Mouse (Mus musculus): ENCODE measurements at regions not wholly inside any gene's neighbourhood (a gene's known extent, or its start where the extent isn't known, plus 50 kb on each side); places are given as distances from the start of the nearest gene placed in this dataset.

DNA sequence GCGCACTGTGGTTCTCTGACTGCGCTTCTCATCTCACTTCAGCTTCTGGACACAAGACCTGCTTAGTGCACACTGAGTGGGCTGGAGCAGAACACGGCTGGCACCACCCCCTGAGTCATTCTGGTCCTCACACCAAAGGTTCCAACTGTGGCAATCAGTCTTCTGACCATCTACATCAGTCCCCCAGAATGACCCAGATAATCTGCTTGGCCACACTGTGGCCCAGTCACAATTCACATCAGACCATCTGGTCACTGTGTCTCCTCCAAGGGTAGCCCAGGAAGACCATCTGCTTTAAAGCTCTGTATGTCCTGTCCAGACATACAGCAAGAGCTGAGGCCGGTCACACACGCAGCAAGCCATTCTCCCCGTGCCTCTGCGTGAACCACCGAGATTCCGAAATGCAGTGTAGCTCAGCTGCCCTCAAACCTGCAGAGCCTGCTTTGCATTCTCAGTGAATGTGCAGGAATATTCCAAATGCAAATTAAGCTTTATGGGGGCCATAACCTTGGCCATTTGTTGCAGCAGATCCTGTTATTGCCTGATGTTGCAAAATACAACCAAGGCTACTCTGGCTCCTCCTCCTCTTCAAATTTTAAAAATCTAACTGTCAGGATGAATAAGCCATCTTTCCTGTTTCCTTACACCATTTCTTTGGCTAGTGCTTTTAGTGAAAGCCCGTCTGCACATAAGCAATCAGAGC lies 135.1 kb upstream of the Azi2 start:
- Histone ChIP-seq H3K27ac (no peak overlapping the region), H3K9ac (no peak overlapping the region), H3K27me3 (no peaks in the 10 kb centered on the region), H3K9me3 (replicated peaks) (no peaks in the 10 kb centered on the region), H3K4me3 (no peak overlapping the region), H3K4me2 (no peak overlapping the region), H3K36me3 (no peaks in the 10 kb centered on the region), H3K4me1 (replicated peaks) (peaks cover 3% of the 10 kb centered on the region; the same call in 1 of the 2 replicates)
- 81% methylated on average over 10 of the region's 10 CpGs for WGBS
- no peak for ATAC-seq (replicated peaks; ENCODE audit: insufficient number of reproducible peaks, insufficient read depth, low FRiP score, low read depth)

DNA sequence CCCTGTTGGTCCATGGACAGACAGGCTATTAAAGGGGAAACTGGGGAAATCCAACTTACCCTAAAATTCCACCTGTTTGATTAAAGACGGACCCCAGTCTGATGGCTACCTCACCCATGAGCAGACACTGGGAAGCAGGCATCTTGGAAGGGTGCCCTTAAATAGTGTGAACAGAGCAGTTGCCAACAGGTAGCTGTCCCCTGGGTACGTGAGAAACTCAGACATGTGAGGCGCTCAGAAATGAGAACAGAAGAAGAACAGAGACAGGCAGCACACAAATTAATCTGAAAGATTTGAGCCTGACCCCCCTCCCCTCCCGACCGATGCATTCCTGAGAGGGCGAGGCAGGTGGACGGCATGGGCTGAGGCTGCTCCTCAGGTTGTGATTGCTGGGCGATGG lies 135.7 kb upstream of the Azi2 start:
- WGBS: 79% methylated on average over 8 of the region's 8 CpGs
- H3K4me1 ChIP-seq (replicated peaks): peaks cover 3% of the 10 kb centered on the region; the same call in 1 of the 2 replicates
- ATAC-seq (replicated peaks; ENCODE audit: insufficient number of reproducible peaks, insufficient read depth, low FRiP score, low read depth): no peak
- no peak overlapping the region for H3K27ac ChIP-seq
- H3K4me2 ChIP-seq: no peak overlapping the region
- H3K4me3 ChIP-seq: no peak overlapping the region
- H3K27me3 ChIP-seq: no peaks in the 10 kb centered on the region
- no peaks in the 10 kb centered on the region for H3K36me3 ChIP-seq
- no peak overlapping the region for H3K9ac ChIP-seq
- H3K9me3 ChIP-seq (replicated peaks): no peaks in the 10 kb centered on the region

- Histone ChIP-seq H3K4me3 (no peak overlapping the region), H3K9me3 (replicated peaks) (no peaks in the 10 kb centered on the region), H3K36me3 (no peaks in the 10 kb centered on the region), H3K27ac (no peak overlapping the region), H3K27me3 (no peaks in the 10 kb centered on the region), H3K4me1 (replicated peaks) (peaks cover 3% of the 10 kb centered on the region; the same call in 1 of the 2 replicates), H3K9ac (no peak overlapping the region), H3K4me2 (no peak overlapping the region)
- ATAC-seq (replicated peaks; ENCODE audit: insufficient number of reproducible peaks, insufficient read depth, low FRiP score, low read depth): no peak
- 53% methylated on average over 4 of the region's 4 CpGs for whole genome bisulfite sequencing
These were observed 137.3 kb upstream of the Azi2 start for GRCm38 (mm10) chr9:117903025-117903424.

GRCm38 (mm10) chr9:117902239-117902939 lies 137.9 kb upstream of the Azi2 start:
- peak overlapping the region; percentile 21; the same call in 1 of the 2 replicates for H3K4me2 ChIP-seq
- H3K27ac ChIP-seq: no peak overlapping the region
- WGBS: 67% methylated on average over 20 of the region's 20 CpGs
- peaks cover 3% of the 10 kb centered on the region; the same call in 1 of the 2 replicates for H3K4me1 ChIP-seq (replicated peaks)
- no peak overlapping the region for H3K9ac ChIP-seq
- no peak overlapping the region for H3K4me3 ChIP-seq
- H3K27me3 ChIP-seq: no peaks in the 10 kb centered on the region
- ATAC-seq (replicated peaks; ENCODE audit: insufficient number of reproducible peaks, insufficient read depth, low FRiP score, low read depth): no peak
- H3K36me3 ChIP-seq: no peaks in the 10 kb centered on the region
- no peaks in the 10 kb centered on the region for H3K9me3 ChIP-seq (replicated peaks)

- H3K4me3 ChIP-seq: no peak overlapping the region
- H3K9me3 ChIP-seq (replicated peaks): no peaks in the 10 kb centered on the region
- no peak overlapping the region for H3K9ac ChIP-seq
- no peaks in the 10 kb centered on the region for H3K36me3 ChIP-seq
- 53% methylated on average over 12 of the region's 12 CpGs for WGBS
- H3K4me2 ChIP-seq: no peak overlapping the region
- no peak overlapping the region for H3K27ac ChIP-seq
- ATAC-seq (replicated peaks; ENCODE audit: insufficient number of reproducible peaks, insufficient read depth, low FRiP score, low read depth): no peak
- H3K4me1 ChIP-seq (replicated peaks): peaks cover 3% of the 10 kb centered on the region; the same call in 1 of the 2 replicates
- no peaks in the 10 kb centered on the region for H3K27me3 ChIP-seq
These were observed 139.7 kb upstream of the Azi2 start for GRCm38 (mm10) chr9:117900631-117901030.

DNA sequence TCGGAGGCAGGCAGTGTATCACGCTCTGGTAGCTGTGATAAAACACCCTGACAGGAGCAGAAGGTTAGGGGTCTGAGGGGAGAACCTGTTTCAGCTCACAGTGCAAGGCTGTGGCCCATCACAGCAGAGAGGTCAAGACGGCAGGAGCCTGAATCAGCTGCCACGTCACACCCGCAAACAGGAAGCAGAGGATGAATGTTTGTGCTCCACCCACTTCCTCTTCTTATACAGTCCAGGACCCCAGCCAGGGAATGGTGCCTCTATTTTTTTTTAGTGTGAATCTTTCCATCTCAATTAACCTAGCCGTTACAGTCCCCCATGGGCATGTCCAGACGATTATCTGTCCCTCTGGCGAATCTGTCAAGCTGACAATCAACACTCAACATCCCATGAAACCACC lies 143.8 kb upstream of the Azi2 start:
- Histone ChIP-seq H3K4me1 (replicated peaks) (peaks cover 3% of the 10 kb centered on the region; the same call in 1 of the 2 replicates), H3K9me3 (replicated peaks) (no peaks in the 10 kb centered on the region), H3K27me3 (no peaks in the 10 kb centered on the region), H3K27ac (no peak overlapping the region), H3K9ac (no peak overlapping the region), H3K4me2 (no peak overlapping the region), H3K36me3 (no peaks in the 10 kb centered on the region), H3K4me3 (no peak overlapping the region)
- WGBS: 51% methylated on average over 8 of the region's 8 CpGs
- ATAC-seq (replicated peaks; ENCODE audit: insufficient number of reproducible peaks, insufficient read depth, low FRiP score, low read depth): no peak

GRCm38 (mm10) chr9:117892601-117893000 lies 147.7 kb upstream of the Azi2 start:
- Histone ChIP-seq H3K9me3 (replicated peaks) (no peaks in the 10 kb centered on the region), H3K4me1 (replicated peaks) (no peaks in the 10 kb centered on the region), H3K27me3 (no peaks in the 10 kb centered on the region), H3K27ac (no peak overlapping the region), H3K4me3 (no peak overlapping the region), H3K9ac (no peak overlapping the region), H3K4me2 (no peak overlapping the region), H3K36me3 (no peaks in the 10 kb centered on the region)
- 77% methylated on average over 6 of the region's 6 CpGs for WGBS
- ATAC-seq (replicated peaks; ENCODE audit: insufficient number of reproducible peaks, insufficient read depth, low FRiP score, low read depth): no peak

DNA sequence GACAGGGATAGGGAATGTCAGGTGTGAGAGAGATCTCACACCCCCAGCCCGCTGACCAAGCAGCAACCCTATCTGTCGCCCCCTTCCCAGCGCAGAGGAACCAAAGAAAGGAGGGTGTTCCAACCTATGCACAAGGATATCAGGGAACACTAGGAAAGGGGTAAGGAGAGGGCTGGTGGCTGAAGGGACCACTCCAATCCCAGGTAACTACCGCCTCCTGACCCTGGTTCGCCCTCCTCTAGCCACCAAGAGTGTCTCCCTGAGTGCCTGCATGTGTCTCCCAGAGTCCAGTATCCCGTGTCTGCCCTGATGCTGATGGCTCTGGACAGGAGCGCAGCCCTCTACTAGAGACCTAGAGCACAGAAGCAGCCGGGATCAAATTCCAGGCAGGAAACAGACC lies 167.1 kb upstream of the Azi2 start:
- peak overlapping the region; percentile 98 for H3K4me2 ChIP-seq
- H3K4me1 ChIP-seq (replicated peaks): peaks cover 15% of the 10 kb centered on the region
- H3K27me3 ChIP-seq: peaks cover 51% of the 10 kb centered on the region
- 26% methylated on average over 8 of the region's 8 CpGs for WGBS
- no peaks in the 10 kb centered on the region for H3K9me3 ChIP-seq (replicated peaks)
- H3K4me3 ChIP-seq: peak overlapping the region; percentile 60
- no peak for ATAC-seq (replicated peaks; ENCODE audit: insufficient number of reproducible peaks, insufficient read depth, low FRiP score, low read depth)
- H3K36me3 ChIP-seq: no peaks in the 10 kb centered on the region
- H3K9ac ChIP-seq: 0 out of 2 replicates have a peak overlapping the region, but pooled peaks have one; percentile 7
- H3K27ac ChIP-seq: no peak overlapping the region

DNA sequence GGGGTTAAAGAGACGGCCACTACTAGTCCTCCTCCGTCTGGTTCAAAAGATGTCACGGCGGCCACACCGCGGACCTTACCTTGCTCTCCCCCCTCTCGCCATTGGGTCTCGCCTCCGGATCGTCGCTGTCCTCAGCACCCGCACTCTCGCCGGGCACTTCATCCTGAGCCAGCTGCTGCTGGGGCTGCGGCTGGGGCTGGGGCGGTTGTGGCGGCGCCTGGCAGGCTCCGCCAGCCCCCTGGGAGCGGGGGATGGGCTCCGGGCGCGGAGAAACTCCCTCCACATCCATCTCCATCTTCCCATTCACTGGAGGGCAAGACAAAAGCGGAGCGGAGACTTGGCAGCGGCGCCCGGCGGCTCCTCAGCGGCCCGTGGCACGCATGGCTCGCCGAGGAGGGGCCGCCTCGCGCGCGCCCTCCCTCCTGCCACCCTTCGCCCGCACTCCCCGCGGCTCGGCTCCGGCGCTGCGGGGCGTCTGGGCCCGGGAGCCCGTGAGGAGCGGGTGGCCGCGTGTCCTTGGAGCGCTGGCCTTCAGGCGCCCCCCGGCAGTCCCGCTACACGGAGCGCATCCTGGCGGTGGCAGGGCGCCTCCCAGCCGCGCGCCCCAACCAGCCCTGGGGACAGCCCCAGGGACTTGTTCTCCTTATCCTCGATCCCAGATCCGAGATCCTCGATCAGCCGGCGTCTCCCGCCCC lies 167.8 kb upstream of the Azi2 start:
- WGBS: under 1% methylated on average over 68 of the region's 70 CpGs
- peak; percentile 50; the same call in 1 of the 2 replicates for ATAC-seq (replicated peaks; ENCODE audit: insufficient number of reproducible peaks, insufficient read depth, low FRiP score, low read depth)
- peak overlapping the region; percentile 7; the same call in 1 of the 2 replicates for H3K9ac ChIP-seq

GRCm38 (mm10) chr9:117872021-117872386 lies 168.3 kb upstream of the Azi2 start:
- Histone ChIP-seq H3K4me3 (peak overlapping the region; percentile 60), H3K36me3 (no peaks in the 10 kb centered on the region), H3K27me3 (peaks cover 52% of the 10 kb centered on the region), H3K9me3 (replicated peaks) (no peaks in the 10 kb centered on the region), H3K4me2 (peak overlapping the region; percentile 98), H3K4me1 (replicated peaks) (peaks cover 15% of the 10 kb centered on the region), H3K9ac (no peak overlapping the region), H3K27ac (no peak overlapping the region)
- WGBS: under 1% methylated on average over 15 of the region's 15 CpGs
- no peak for ATAC-seq (replicated peaks; ENCODE audit: insufficient number of reproducible peaks, insufficient read depth, low FRiP score, low read depth)

More for the DNA sequence above, 167.8 kb upstream of the Azi2 start:
- H3K9me3 ChIP-seq (replicated peaks): no peaks in the 10 kb centered on the region
- H3K4me1 ChIP-seq (replicated peaks): peaks cover 15% of the 10 kb centered on the region
- peak overlapping the region; percentile 98 for H3K4me2 ChIP-seq
- H3K36me3 ChIP-seq: no peaks in the 10 kb centered on the region
- H3K27me3 ChIP-seq: peaks cover 52% of the 10 kb centered on the region
- H3K4me3 ChIP-seq: peak overlapping the region; percentile 60
- no peak overlapping the region for H3K27ac ChIP-seq

DNA sequence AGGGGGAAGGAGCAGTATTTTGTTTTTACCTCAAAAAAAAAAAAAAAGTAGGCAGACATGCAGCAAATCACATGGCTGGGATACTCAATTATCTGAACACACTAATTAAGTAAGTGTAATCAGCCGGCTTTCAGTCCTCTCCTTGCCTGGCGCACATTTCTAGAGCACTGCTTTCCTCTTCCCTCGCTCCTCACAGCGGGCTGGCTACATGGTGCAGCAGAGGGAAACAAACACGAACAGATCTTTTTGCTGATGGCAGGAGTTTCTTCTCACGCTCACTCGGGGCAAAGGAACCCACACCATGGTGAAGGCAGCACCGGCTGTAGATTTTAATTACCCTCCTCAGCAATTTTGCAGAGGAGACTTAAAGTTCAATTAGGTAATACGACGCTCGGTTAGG lies 169.7 kb upstream of the Azi2 start:
- no peaks in the 10 kb centered on the region for H3K36me3 ChIP-seq
- H3K9me3 ChIP-seq (replicated peaks): no peaks in the 10 kb centered on the region
- H3K27ac ChIP-seq: no peak overlapping the region
- no peak overlapping the region for H3K9ac ChIP-seq
- no peak for ATAC-seq (replicated peaks; ENCODE audit: insufficient number of reproducible peaks, insufficient read depth, low FRiP score, low read depth)
- H3K4me2 ChIP-seq: no peak overlapping the region
- peaks cover 52% of the 10 kb centered on the region for H3K27me3 ChIP-seq
- no peak overlapping the region for H3K4me3 ChIP-seq
- WGBS: 68% methylated on average over 11 of the region's 11 CpGs
- peaks cover 15% of the 10 kb centered on the region for H3K4me1 ChIP-seq (replicated peaks)
